Mouse (Mus musculus): ENCODE data around the gene Cars.

The Cars gene

DNA sequence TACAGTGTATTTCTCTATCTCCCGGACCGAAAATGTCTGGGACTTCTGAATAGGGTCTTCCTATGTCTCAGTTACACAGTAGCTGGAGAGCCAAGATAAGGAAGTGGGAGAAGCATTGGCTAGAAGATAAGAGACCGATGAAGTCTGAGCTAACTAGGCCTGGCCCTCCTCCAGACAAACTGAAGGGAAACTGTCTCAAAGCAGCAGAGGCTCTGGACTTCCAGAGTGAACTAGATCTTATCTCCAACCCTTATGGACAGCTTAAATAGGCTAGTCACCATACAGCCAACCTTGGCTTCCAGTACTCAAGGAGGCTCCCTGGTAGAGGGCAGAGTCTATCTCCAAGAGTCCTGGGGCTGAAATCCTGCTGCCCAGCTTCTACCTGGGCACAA, 34.2 kb downstream of the Cars start:
- TF ChIP-seq NANOG (IDR thresholded peaks at IDR 0.05; ENCODE audit: borderline replicate concordance, low read length): no peak
- TF ChIP-seq CTCF (conservative IDR thresholded peaks at IDR 0.05; ENCODE audit: low read length): no peak
- no peak for TF ChIP-seq POU5F1 (IDR thresholded peaks at IDR 0.05; ENCODE audit: borderline replicate concordance, low read length)
- Histone ChIP-seq H3K36me3 (ENCODE audit: insufficient read depth, low read length) (peaks cover 100% of the 10 kb centered on the region), H3K4me1 (replicated peaks; ENCODE audit: low read depth, low read length) (no peaks in the 10 kb centered on the region), H3K27me3 (ENCODE audit: insufficient read depth, low read length) (no peaks in the 10 kb centered on the region), H3K9me3 (ENCODE audit: low read length) (no peaks in the 10 kb centered on the region), H3K4me3 (replicated peaks; ENCODE audit: low read length) (no peak overlapping the region)

- Histone ChIP-seq H3K9me3 (ENCODE audit: low read length) (no peaks in the 10 kb centered on the region), H3K4me3 (replicated peaks; ENCODE audit: low read length) (no peak overlapping the region), H3K36me3 (ENCODE audit: insufficient read depth, low read length) (peaks cover 100% of the 10 kb centered on the region), H3K27me3 (ENCODE audit: insufficient read depth, low read length) (no peaks in the 10 kb centered on the region), H3K4me1 (replicated peaks; ENCODE audit: low read depth, low read length) (no peaks in the 10 kb centered on the region)
- no peak for TF ChIP-seq CTCF (conservative IDR thresholded peaks at IDR 0.05; ENCODE audit: low read length)
- TF ChIP-seq NANOG (IDR thresholded peaks at IDR 0.05; ENCODE audit: borderline replicate concordance, low read length): no peak
- TF ChIP-seq POU5F1 (IDR thresholded peaks at IDR 0.05; ENCODE audit: borderline replicate concordance, low read length): no peak
Measured at GRCm38 (mm10) chr7:143565015-143565647, 34.8 kb downstream of the Cars start.

GRCm38 (mm10) chr7:143563787-143564186, 36.1 kb downstream of the Cars start:
- no peaks in the 10 kb centered on the region for H3K9me3 ChIP-seq (ENCODE audit: low read length)
- H3K4me3 ChIP-seq (replicated peaks; ENCODE audit: low read length): no peak overlapping the region
- H3K27me3 ChIP-seq (ENCODE audit: insufficient read depth, low read length): no peaks in the 10 kb centered on the region
- H3K36me3 ChIP-seq (ENCODE audit: insufficient read depth, low read length): peaks cover 100% of the 10 kb centered on the region
- no peak for TF ChIP-seq POU5F1 (IDR thresholded peaks at IDR 0.05; ENCODE audit: borderline replicate concordance, low read length)
- no peak for TF ChIP-seq NANOG (IDR thresholded peaks at IDR 0.05; ENCODE audit: borderline replicate concordance, low read length)
- no peak for TF ChIP-seq CTCF (conservative IDR thresholded peaks at IDR 0.05; ENCODE audit: low read length)
- H3K4me1 ChIP-seq (replicated peaks; ENCODE audit: low read depth, low read length): no peaks in the 10 kb centered on the region

DNA sequence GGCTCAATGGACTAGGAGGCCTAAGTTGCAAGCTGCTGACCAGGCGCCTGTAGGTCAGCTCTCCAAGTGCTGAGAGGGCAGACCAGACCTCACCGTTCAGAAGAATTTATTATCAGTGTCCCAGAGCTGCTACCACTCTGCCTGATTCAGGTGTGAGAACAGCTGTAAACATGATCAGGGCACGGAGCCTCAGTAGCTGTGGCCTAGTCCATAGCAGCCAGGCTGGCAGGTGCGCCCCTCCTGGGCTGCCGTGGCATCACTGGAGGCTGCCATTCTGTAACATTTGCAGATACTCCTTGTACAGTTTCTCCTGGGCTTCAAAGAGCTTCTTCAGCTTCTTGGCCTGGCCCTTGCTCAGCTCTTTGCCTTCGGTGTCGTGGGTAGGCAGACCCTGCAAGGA, 42.3 kb downstream of the Cars start:
- Histone ChIP-seq H3K27me3 (ENCODE audit: insufficient read depth, low read length) (no peaks in the 10 kb centered on the region), H3K9me3 (ENCODE audit: low read length) (no peaks in the 10 kb centered on the region), H3K4me3 (replicated peaks; ENCODE audit: low read length) (no peak overlapping the region), H3K4me1 (replicated peaks; ENCODE audit: low read depth, low read length) (no peaks in the 10 kb centered on the region), H3K36me3 (ENCODE audit: insufficient read depth, low read length) (peaks cover 99% of the 10 kb centered on the region)
- no peak for TF ChIP-seq NANOG (IDR thresholded peaks at IDR 0.05; ENCODE audit: borderline replicate concordance, low read length)
- TF ChIP-seq POU5F1 (IDR thresholded peaks at IDR 0.05; ENCODE audit: borderline replicate concordance, low read length): no peak
- TF ChIP-seq CTCF (conservative IDR thresholded peaks at IDR 0.05; ENCODE audit: low read length): no peak

- Histone ChIP-seq H3K4me3 (replicated peaks; ENCODE audit: low read length) (no peak overlapping the region), H3K27me3 (ENCODE audit: insufficient read depth, low read length) (no peaks in the 10 kb centered on the region), H3K9me3 (ENCODE audit: low read length) (no peaks in the 10 kb centered on the region), H3K36me3 (ENCODE audit: insufficient read depth, low read length) (peaks cover 96% of the 10 kb centered on the region), H3K4me1 (replicated peaks; ENCODE audit: low read depth, low read length) (no peaks in the 10 kb centered on the region)
- no peak for TF ChIP-seq CTCF (conservative IDR thresholded peaks at IDR 0.05; ENCODE audit: low read length)
- TF ChIP-seq NANOG (IDR thresholded peaks at IDR 0.05; ENCODE audit: borderline replicate concordance, low read length): no peak
- TF ChIP-seq POU5F1 (IDR thresholded peaks at IDR 0.05; ENCODE audit: borderline replicate concordance, low read length): no peak
Measured at GRCm38 (mm10) chr7:143556964-143557610, 42.8 kb downstream of the Cars start.

GRCm38 (mm10) chr7:143549588-143550220, 50.2 kb downstream of the Cars start:
- peak overlapping the region; percentile 97 for H3K4me3 ChIP-seq (replicated peaks; ENCODE audit: low read length)
- no peaks in the 10 kb centered on the region for H3K9me3 ChIP-seq (ENCODE audit: low read length)
- TF ChIP-seq POU5F1 (IDR thresholded peaks at IDR 0.05; ENCODE audit: borderline replicate concordance, low read length) (no peak), CTCF (conservative IDR thresholded peaks at IDR 0.05; ENCODE audit: low read length) (no peak), NANOG (IDR thresholded peaks at IDR 0.05; ENCODE audit: borderline replicate concordance, low read length) (no peak)
- no peaks in the 10 kb centered on the region for H3K27me3 ChIP-seq (ENCODE audit: insufficient read depth, low read length)
- peaks cover 40% of the 10 kb centered on the region for H3K4me1 ChIP-seq (replicated peaks; ENCODE audit: low read depth, low read length)
- peaks cover 47% of the 10 kb centered on the region for H3K36me3 ChIP-seq (ENCODE audit: insufficient read depth, low read length)

DNA sequence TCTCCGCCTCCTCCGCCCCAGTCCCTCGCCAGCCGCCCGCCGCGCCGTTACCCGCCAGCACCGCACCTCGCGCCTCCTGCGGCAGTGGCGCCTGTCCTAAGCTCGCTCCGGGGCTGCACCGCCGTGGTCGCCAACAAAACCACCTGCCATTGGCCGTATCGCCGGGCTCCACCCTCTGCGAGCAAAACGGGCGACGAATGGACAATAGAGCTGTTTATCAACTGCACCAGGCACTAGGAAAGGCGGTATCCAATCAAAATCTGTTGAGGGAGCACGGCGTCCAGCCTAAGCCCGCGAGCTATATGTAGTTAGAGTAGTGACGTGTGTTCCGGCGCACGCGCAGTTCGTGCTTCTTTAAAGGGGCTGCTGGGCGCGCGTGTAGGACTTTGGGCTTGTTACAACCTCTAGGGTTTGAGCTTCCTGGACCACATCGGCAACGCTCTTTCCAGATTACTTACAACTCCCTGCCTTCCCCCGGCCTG, 50.9 kb downstream of the Cars start, which contains the start of gene Nap1l4:
TSS of gene Nap1l4 (minus strand) at position 131 of the 482 bp plus-strand sequence.
- TF ChIP-seq CTCF (conservative IDR thresholded peaks at IDR 0.05; ENCODE audit: low read length) (no peak), POU5F1 (IDR thresholded peaks at IDR 0.05; ENCODE audit: borderline replicate concordance, low read length) (no peak), NANOG (IDR thresholded peaks at IDR 0.05; ENCODE audit: borderline replicate concordance, low read length) (no peak)
- peaks cover 47% of the 10 kb centered on the region for H3K4me1 ChIP-seq (replicated peaks; ENCODE audit: low read depth, low read length)
- no peaks in the 10 kb centered on the region for H3K27me3 ChIP-seq (ENCODE audit: insufficient read depth, low read length)
- peak within 1 kb of the TSS; percentile 97 for H3K4me3 ChIP-seq (replicated peaks; ENCODE audit: low read length)
- peaks cover 43% of the 10 kb centered on the region for H3K36me3 ChIP-seq (ENCODE audit: insufficient read depth, low read length)
- H3K9me3 ChIP-seq (ENCODE audit: low read length): no peaks in the 10 kb centered on the region

DNA sequence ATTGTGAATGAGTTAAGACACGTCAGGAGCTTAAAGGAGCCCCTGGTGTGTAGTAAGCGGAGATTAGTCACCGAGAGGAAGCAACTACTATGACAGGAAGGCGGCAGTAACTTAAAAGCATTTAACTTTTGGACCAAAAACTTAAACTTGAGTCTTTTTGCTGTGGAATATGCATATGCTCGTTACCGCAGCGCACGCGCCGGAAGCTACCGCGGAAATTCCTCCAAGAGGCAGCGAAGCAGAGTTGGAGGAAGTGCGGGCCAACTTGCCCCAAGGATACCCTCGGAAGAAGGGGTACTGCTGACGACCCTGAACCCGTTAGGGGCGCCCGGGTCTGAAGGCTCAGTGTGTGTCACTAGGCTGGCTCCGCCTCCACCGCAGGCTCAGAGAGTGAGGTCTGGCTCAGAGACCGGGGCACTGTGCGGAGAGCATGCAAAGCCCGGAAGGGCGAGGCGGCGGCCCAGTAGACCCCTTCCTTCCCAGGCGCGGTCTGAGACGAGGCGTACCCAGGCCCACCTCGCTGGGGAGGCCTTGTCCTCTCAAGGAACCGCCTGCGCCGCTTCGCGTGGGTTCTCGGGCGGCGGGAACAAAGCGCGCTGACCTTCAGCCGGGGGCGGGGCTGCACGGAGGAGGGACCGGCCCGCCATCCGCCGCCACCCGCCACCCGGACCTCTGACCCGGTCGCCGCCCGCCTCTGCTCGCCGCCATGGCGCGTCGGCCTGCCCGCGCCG, 51.5 kb downstream of the Cars start:
- peaks cover 42% of the 10 kb centered on the region for H3K36me3 ChIP-seq (ENCODE audit: insufficient read depth, low read length)
- TF ChIP-seq POU5F1 (IDR thresholded peaks at IDR 0.05; ENCODE audit: borderline replicate concordance, low read length): no peak
- no peak for TF ChIP-seq NANOG (IDR thresholded peaks at IDR 0.05; ENCODE audit: borderline replicate concordance, low read length)
- no peak for TF ChIP-seq CTCF (conservative IDR thresholded peaks at IDR 0.05; ENCODE audit: low read length)
- H3K27me3 ChIP-seq (ENCODE audit: insufficient read depth, low read length): no peaks in the 10 kb centered on the region
- peak overlapping the region; percentile 97 for H3K4me3 ChIP-seq (replicated peaks; ENCODE audit: low read length)
- H3K9me3 ChIP-seq (ENCODE audit: low read length): no peaks in the 10 kb centered on the region
- H3K4me1 ChIP-seq (replicated peaks; ENCODE audit: low read depth, low read length): peaks cover 53% of the 10 kb centered on the region

Data from E14TG2a.4 (cell line).